Mouse (Mus musculus): ENCODE measurements around the gene Alad.
"Not testable (repeated sequence)": the region's sequence is repeated elsewhere in the genome, so short reads cannot be mapped to it uniquely, and the experiment has no call there.

Gene Alad

DNA sequence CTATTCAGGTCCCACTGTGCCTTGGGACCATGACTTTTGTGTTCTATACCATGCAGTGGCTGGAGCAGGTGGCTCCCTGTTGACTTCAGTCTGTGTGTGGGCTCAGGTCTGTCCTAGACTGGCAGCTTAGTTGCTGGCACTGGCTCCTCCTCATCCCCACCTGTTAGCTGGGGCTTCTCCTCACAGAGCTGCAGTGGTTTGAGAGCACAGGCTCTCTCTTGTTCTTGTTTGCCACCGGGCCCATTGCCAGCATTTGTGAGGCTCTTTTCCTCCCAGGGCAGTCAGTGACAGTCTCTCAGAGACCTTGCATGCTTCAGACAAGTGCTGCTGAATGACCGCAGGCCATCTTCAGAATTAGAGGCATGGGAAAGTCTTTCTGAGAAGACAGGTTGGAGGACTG lies 27.0 kb downstream of the Alad start:
- no peak for ATAC-seq (ENCODE audit: insufficient number of reproducible peaks, low FRiP score, low TSS enrichment)

DNA sequence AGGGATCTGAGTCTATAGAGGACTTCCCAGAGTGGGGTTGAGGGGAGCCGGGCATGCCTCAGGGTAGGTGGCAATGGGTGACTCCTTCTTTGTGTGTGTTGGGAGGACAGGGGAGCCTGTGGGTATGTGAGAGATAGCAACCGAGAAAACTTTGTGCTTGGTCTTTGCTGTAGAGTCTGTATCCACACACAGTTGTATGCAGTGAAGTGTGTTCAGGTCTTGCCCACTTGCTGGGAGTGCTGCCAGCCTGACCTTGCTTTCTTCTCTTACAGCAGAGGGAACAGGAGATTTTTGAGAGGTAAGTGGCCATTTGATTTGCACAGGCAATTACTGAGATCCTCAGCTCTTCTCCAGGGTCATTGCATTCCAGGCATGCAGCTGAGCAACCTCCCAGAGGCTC lies 31.8 kb downstream of the Alad start:
- ATAC-seq (ENCODE audit: insufficient number of reproducible peaks, low FRiP score, low TSS enrichment): no peak

DNA sequence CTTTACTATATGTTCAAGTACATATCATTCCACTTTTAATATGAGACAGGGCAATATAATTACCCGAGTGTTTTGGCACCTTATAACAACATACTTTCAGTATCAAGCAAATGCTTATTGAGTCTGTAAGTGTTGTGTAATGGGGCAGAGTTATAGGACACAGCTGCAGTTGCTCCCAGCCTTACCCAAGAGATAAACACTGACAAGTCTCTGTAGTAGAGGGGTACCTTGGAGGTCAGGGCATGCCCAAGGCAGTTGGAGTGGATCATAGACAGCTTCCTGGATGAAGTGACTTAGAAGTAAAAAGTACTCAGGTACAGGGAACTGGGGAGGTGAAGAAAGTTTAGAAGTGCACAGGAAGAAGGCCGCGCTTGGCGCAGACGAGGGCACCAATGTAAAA lies 32.5 kb downstream of the Alad start:
- no peak for ATAC-seq (ENCODE audit: insufficient number of reproducible peaks, low FRiP score, low TSS enrichment)

DNA sequence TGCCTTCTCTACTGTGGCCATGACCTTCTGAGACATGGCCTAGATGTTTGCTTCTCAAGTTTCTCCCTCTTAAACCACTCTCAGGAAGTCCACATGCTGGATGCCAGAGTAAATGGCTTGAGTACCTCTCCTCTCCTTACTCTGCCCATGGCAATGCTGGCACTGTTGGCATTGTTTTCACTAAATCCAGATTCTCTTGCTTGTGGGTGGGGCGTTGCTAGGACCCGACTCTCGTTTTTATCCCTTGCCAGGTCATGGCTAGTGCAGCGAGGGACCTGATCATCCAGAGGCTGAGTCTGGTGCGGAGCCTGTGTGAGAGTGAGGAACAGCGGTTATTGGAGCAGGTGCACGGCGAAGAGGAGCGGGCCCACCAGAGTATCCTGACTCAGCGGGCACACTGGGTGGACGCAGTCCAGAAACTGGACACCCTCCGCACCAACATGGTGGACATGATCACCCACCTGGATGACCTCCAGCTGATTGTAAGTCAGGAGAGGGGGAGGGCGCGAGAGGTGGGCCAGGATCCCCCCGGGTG lies 33.5 kb downstream of the Alad start:
- ATAC-seq (ENCODE audit: insufficient number of reproducible peaks, low FRiP score, low TSS enrichment): no peak

GRCm38 (mm10) chr4:62485450-62486161 lies 34.1 kb downstream of the Alad start:
- no peak for ATAC-seq (ENCODE audit: insufficient number of reproducible peaks, low FRiP score, low TSS enrichment)

GRCm38 (mm10) chr4:62484928-62485327 lies 34.8 kb downstream of the Alad start:
- ATAC-seq (ENCODE audit: insufficient number of reproducible peaks, low FRiP score, low TSS enrichment): no peak

DNA sequence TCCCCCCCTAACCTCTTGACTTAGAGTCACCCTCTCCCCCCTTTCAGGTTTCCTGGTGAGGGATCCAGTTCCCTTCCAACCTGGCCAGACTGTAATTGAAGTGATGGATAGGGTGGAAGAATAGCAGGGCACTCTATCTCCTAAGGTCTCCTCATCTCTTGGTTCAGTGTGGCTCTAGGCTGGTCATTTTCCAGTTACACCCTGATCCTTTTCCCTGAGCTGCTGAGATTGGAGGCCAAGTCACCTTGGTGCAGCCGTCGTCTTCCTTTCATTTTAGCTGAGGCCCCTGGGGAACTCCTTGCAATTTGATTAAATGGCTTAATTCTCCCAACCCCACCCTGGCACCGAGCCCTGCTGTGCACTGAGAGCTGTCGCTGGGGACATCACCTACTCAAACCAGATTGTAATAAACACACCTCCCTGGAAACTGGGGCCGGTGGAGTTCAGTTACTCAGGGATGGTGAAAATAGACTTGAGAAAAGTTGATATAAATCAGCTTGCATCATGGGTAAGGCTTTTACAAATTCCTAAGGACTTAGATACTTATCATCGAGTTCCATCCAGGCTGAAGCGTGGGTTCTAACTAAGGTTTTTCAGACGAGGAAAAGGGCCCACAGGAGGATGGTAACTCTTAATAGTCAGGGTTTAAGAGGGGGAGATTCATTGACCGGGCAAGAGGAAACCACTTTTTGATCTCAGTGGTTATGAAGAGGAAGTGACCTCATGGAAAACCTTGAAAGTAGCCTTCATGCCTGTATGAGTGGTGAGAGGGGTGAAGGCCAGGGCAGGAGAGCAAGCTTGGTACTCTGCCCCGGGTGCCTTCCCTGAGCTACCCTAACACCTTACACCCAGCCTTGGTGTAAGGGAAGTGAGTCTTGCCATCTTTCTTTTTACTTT lies 38.8 kb downstream of the Alad start:
- ATAC-seq (ENCODE audit: insufficient number of reproducible peaks, low FRiP score, low TSS enrichment): no peak; the same call in 1 of the 2 replicates

DNA sequence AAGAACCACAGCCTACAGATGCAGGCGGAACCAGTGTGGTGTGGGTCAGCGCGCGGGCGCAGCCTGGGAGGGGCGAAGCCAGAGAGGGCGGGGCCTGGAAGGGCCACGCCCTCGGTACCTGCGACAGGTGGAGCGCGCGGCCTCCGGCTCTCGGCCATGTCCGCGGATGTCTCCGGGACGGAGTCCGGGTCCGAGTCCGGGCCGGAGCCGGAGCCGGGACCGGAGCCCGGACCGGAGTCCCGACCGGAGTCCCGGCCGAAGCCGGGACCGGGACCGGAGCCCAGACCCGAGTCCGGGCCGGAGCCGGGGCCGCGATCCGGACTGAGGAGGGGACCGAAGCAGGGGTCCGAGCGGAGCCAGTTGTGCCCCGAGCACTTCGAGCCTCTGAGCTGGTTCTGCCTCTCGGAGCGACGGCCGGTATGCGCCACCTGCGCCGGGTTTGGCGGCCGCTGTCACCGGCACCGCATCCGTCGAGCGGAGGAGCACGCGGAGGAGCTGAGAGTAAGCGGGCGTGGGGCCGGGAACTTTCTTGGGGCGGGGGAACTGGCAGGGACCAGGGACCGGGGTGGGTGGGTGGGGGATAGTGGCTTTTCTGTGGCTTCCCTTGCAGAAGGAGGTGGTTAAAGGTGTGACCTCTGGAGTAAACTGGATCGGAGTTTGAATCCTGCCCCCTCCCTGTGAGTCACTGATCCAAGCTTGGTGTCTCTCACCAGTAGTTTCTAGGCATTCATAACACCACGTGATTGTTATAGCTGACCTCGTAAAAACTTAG lies 39.6 kb downstream of the Alad start, which contains the start of gene Bspry:
Bspry (plus strand) TSS at position 117 of the 772 bp plus-strand sequence.
- ATAC-seq (ENCODE audit: insufficient number of reproducible peaks, low FRiP score, low TSS enrichment): peak; percentile 69; the same call in 1 of the 2 replicates

- not testable (repeated sequence) for ATAC-seq (ENCODE audit: insufficient number of reproducible peaks, low FRiP score, low TSS enrichment)
These were observed 40.2 kb downstream of the Alad start for GRCm38 (mm10) chr4:62479593-62479936.

GRCm38 (mm10) chr4:62477542-62478244 lies 42.0 kb downstream of the Alad start:
- no peak for ATAC-seq (ENCODE audit: insufficient number of reproducible peaks, low FRiP score, low TSS enrichment)

DNA sequence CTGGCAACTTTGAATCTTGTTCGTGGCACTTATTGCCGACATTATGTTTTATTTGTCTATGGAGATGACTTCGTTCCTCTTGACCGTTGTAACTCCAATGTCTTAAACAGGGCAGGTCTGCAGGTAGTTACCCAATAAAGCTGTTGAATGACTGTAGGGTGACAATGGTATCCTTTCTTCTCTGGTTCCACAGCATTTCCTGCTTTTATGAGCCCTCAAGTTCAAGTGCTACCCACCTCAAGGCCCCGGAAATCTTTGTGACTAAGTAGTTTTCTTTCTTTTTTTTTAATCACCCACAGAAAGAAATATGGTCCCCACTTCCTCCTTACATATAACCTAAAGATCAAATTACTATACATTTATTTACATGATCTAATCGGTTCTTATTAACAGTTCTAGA lies 43.9 kb downstream of the Alad start:
- no peak for ATAC-seq (ENCODE audit: insufficient number of reproducible peaks, low FRiP score, low TSS enrichment)

DNA sequence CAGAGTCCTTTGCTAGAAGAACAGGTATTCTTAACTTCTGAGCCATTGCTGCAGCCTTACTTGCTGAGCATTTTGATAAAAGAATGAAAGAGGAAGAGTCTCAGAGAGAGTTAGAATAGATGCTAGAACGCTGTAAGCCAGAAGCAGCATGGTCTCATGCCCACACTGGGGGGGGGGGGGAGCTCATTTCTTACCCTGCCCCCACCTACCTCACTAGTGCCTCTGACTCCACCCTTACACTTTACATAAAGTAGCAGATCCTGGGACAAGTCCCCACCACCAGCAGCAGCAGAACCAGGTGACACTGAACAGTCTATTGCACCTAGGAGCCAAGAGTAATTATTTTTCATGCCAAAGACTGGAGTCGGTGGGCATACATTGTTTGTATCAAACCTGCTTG lies 44.6 kb downstream of the Alad start:
- ATAC-seq (ENCODE audit: insufficient number of reproducible peaks, low FRiP score, low TSS enrichment): no peak

- ATAC-seq (ENCODE audit: insufficient number of reproducible peaks, low FRiP score, low TSS enrichment): no peak
These were observed 47.6 kb downstream of the Alad start for GRCm38 (mm10) chr4:62472071-62472470.

DNA sequence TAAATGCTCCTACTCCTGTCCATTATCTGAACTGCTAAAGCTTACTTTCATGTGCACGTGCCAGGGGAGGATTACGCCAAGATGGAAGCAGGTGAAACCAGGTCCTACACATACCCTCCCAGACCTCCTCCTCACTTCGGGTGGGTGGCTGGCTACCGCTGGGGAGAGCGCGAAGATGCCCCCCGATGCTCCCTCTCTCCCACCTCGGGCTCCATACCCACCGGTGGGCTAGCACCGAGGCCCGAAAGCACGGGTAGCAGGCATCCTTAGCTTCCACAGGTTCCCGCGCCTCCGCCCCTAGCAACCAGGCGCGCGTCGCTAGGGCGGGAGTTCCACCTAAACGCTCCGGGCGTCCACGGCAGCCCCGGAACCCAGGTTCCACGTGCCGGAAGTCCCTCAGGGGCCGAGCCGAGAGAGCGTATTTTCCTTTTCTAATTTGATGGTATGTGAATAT lies 49.1 kb downstream of the Alad start, which contains the start of gene Wdr31:
Wdr31 (minus strand) TSS at position 299 of the 454 bp plus-strand sequence.
- peak; percentile 90 for ATAC-seq (ENCODE audit: insufficient number of reproducible peaks, low FRiP score, low TSS enrichment)

- ATAC-seq (ENCODE audit: insufficient number of reproducible peaks, low FRiP score, low TSS enrichment): no peak
These were observed 51.6 kb downstream of the Alad start for GRCm38 (mm10) chr4:62468158-62468557.

GRCm38 (mm10) chr4:62463124-62463523 lies 56.6 kb downstream of the Alad start:
- ATAC-seq (ENCODE audit: insufficient number of reproducible peaks, low FRiP score, low TSS enrichment): no peak

GRCm38 (mm10) chr4:62460348-62460747 lies 59.4 kb downstream of the Alad start:
- no peak for ATAC-seq (ENCODE audit: insufficient number of reproducible peaks, low FRiP score, low TSS enrichment)
